Mouse (Mus musculus): ENCODE results near the gene Tnfrsf18.

Gene Tnfrsf18

DNA sequence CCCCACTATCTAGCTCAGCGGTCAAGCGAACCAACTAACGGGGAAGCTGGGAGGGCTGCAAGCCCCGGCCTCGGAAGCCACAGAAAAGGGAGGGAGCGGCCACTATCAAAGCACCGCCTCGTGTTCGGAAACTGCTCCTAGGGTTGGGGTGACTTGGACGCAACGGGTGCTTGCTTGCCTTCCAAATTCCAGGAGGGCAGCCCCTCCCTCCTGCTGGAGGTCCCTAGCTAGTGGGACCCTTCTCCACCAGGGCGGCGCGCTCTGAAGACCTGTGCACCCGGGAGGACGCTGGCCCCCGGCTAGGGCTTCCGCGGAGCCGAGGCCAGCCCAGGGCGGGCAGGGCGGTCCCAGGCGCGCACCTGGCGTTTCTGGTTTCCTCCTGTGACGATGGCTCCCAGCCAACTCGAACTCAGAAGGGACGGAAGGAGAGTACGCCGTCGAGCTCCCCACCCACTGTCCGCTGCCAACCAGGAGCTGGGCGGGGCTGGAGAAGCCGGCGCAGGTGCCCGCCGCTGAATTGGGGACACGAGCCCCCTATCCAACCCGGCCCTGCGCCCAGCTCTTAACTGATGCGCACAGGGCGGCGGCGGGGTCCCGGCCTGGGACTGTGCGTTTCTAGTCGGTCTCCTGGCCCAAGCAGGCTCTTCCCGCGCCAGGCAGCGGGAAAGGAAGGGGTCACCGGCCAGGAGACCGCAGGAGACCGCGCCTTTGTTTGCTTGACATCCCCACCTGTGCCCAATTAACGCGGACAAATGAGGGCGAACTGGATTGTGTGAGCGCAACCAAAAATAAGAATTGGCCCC lies 51.7 kb downstream of the Tnfrsf18 start:
- peak; percentile 66 for DNase-seq (ENCODE audit: low read depth)
